Mouse (Mus musculus): ENCODE measurements around the gene Itgb1bp1. TPM values are rescaled to one million over a fixed set of nuclear protein-coding genes. Genes with fewer than 3 reads are reported as not detected.
A peak's percentile ranks its signal among the peaks of the same experiment; 100 is the strongest.

The Itgb1bp1 gene
- 42.9 and 43.5 TPM in 2 replicates for polyA plus RNA-seq (2014; fragmentation: Nextera tagmentation; extraction: Ambion mirVana)

- peak; percentile 96 for ATAC-seq (ENCODE audit: low FRiP score, low TSS enrichment)
- Histone ChIP-seq H3K4me2 (replicated peaks; ENCODE audit: low read depth, low read length) (peak within 1 kb of the TSS; percentile 82), H3K9ac (ENCODE audit: low read depth, low read length) (peak within 1 kb of the TSS; percentile 87), H3K9me3 (ENCODE audit: control insufficient read depth, low read length) (no peaks in the 10 kb centered on the region), H3K4me3 (ENCODE audit: low read length) (peak within 1 kb of the TSS; percentile 86), H3K36me3 (ENCODE audit: control insufficient read depth, insufficient read depth, low read length) (peaks cover 4% of the 10 kb centered on the region), H3K4me1 (ENCODE audit: control insufficient read depth, insufficient read depth, low read length) (peaks cover 14% of the 10 kb centered on the region), H3K27me3 (ENCODE audit: control insufficient read depth, insufficient read depth, low read length) (no peaks in the 10 kb centered on the region), H3K27ac (ENCODE audit: low read depth, low read length) (peak within 1 kb of the TSS; percentile 89)
- under 1% methylated on average over 28 of the region's 28 CpGs for WGBS
These were observed at the start of gene Itgb1bp1 for GRCm38 (mm10) chr12:21286243-21286622. Gene Itgb1bp1, minus strand, starts transcription at chr12:21286284.

DNA sequence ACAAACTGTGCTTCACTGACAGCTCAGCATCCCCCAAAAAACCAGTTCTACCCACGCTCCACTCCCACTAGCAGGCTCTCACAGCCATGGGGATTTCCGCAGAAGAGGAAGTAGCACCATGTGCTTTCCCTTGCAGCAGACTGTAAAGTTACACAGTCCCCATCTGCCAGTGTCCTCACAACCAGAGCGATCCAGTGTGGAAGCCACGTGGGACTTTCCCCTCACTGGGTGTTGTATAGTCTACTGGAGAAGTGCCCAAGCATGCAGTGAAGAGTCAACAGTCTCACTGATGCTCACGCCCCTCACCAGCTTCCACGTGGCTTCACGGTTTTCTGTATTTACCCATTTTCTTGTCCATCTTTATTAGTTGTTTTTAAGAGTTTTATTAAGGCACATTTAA is 49.8 kb upstream of the Itgb1bp1 start:
- Histone ChIP-seq H3K36me3 (ENCODE audit: control insufficient read depth, insufficient read depth, low read length) (peaks cover 65% of the 10 kb centered on the region), H3K4me2 (replicated peaks; ENCODE audit: low read depth, low read length) (no peak overlapping the region), H3K4me3 (ENCODE audit: low read length) (no peak overlapping the region), H3K27ac (ENCODE audit: low read depth, low read length) (no peak overlapping the region), H3K27me3 (ENCODE audit: control insufficient read depth, insufficient read depth, low read length) (no peaks in the 10 kb centered on the region), H3K9ac (ENCODE audit: low read depth, low read length) (no peak overlapping the region), H3K9me3 (ENCODE audit: control insufficient read depth, low read length) (no peaks in the 10 kb centered on the region), H3K4me1 (ENCODE audit: control insufficient read depth, insufficient read depth, low read length) (no peaks in the 10 kb centered on the region)
- WGBS: 89% methylated on average over 7 of the region's 7 CpGs
- ATAC-seq (ENCODE audit: low FRiP score, low TSS enrichment): no peak

GRCm38 (mm10) chr12:21333766-21334165 is 47.7 kb upstream of the Itgb1bp1 start:
- Histone ChIP-seq H3K4me1 (ENCODE audit: control insufficient read depth, insufficient read depth, low read length) (no peaks in the 10 kb centered on the region), H3K9ac (ENCODE audit: low read depth, low read length) (no peak overlapping the region), H3K4me3 (ENCODE audit: low read length) (no peak overlapping the region), H3K27me3 (ENCODE audit: control insufficient read depth, insufficient read depth, low read length) (no peaks in the 10 kb centered on the region), H3K27ac (ENCODE audit: low read depth, low read length) (no peak overlapping the region), H3K36me3 (ENCODE audit: control insufficient read depth, insufficient read depth, low read length) (peaks cover 71% of the 10 kb centered on the region), H3K9me3 (ENCODE audit: control insufficient read depth, low read length) (no peaks in the 10 kb centered on the region), H3K4me2 (replicated peaks; ENCODE audit: low read depth, low read length) (no peak overlapping the region)
- WGBS: 91% methylated on average over 5 of the region's 5 CpGs
- no peak for ATAC-seq (ENCODE audit: low FRiP score, low TSS enrichment)

DNA sequence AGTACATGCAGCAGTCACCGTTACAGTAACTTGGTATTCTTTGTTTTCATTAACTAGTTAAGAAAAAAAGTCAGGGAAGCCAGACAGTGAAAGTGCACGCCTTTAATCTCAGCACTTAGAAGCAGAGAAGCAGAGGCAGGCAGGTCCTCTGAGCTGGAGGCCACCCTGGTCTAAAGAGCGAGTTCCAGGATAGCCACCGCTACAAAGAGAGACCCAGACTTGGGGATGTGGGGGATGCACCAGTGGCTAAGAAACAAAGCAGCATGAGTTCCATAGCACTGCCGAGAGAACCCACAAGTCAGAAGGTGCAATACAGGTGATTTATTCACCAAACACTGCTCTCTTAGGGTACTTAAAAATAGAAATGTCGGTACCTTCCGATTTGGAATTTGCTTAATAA is 46.9 kb upstream of the Itgb1bp1 start:
- no peaks in the 10 kb centered on the region for H3K27me3 ChIP-seq (ENCODE audit: control insufficient read depth, insufficient read depth, low read length)
- WGBS: 92% methylated on average over 7 of the region's 7 CpGs
- peaks cover 77% of the 10 kb centered on the region for H3K36me3 ChIP-seq (ENCODE audit: control insufficient read depth, insufficient read depth, low read length)

DNA sequence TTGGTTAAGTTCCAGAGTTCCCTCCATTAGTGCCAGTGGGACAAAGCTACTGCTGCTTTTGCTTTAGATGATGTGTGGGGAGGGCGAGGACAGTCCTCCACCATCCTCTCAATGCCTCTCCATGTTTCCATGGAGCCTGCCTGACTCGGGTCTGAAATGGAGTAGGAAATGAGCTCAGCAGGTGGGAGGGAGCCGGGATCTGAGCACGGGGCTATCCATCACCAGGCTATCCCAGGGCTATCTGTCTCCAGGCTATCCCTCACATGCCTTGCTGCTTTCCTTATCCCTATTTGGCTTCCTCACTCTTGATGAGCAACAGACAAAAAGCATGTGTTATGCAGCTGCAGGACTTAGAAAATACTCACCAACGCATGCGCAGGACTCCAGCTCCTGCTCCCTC is 45.6 kb upstream of the Itgb1bp1 start:
- Histone ChIP-seq H3K4me1 (ENCODE audit: control insufficient read depth, insufficient read depth, low read length) (no peaks in the 10 kb centered on the region), H3K9ac (ENCODE audit: low read depth, low read length) (no peak overlapping the region), H3K27me3 (ENCODE audit: control insufficient read depth, insufficient read depth, low read length) (no peaks in the 10 kb centered on the region), H3K36me3 (ENCODE audit: control insufficient read depth, insufficient read depth, low read length) (peaks cover 84% of the 10 kb centered on the region), H3K27ac (ENCODE audit: low read depth, low read length) (no peak overlapping the region), H3K4me3 (ENCODE audit: low read length) (no peak overlapping the region), H3K4me2 (replicated peaks; ENCODE audit: low read depth, low read length) (no peak overlapping the region), H3K9me3 (ENCODE audit: control insufficient read depth, low read length) (no peaks in the 10 kb centered on the region)
- 85% methylated on average over 6 of the region's 6 CpGs for WGBS
- ATAC-seq (ENCODE audit: low FRiP score, low TSS enrichment): no peak

More for the DNA sequence above, 46.9 kb upstream of the Itgb1bp1 start:
- no peak for ATAC-seq (ENCODE audit: low FRiP score, low TSS enrichment)
- Histone ChIP-seq H3K4me2 (replicated peaks; ENCODE audit: low read depth, low read length) (no peak overlapping the region), H3K9ac (ENCODE audit: low read depth, low read length) (no peak overlapping the region), H3K9me3 (ENCODE audit: control insufficient read depth, low read length) (no peaks in the 10 kb centered on the region), H3K4me1 (ENCODE audit: control insufficient read depth, insufficient read depth, low read length) (no peaks in the 10 kb centered on the region), H3K4me3 (ENCODE audit: low read length) (no peak overlapping the region), H3K27ac (ENCODE audit: low read depth, low read length) (no peak overlapping the region)

DNA sequence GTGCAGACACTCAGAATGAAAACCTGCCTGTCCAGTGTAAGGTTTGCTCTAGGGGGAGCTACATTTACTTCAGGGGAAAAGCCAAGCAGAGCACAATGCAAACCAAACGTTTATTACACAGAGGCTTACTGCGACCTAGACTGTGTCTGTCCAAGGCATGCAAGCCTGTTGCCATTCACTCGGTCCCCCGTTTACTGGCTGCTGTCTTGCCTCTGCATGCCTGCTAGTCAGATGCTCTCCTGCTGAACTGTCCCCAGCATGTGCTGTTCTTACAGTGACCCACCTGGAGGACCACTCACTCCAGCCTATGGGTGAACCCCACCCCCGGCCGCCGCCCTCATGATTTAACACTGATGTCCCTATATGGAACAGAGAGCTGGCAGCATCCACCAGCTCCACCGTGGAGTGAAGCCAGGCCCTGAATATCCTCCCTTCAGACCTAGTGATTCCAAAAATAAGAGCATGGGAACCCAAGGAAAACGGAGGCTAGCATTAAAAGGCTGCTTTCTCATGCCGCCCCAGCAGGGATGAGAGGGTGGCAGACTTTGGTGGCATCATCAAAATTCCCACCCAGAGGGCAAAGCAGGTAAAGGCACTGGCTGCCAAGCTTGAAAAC is 45.0 kb upstream of the Itgb1bp1 start:
- H3K4me1 ChIP-seq (ENCODE audit: control insufficient read depth, insufficient read depth, low read length): no peaks in the 10 kb centered on the region
- no peaks in the 10 kb centered on the region for H3K9me3 ChIP-seq (ENCODE audit: control insufficient read depth, low read length)
- no peak overlapping the region for H3K4me2 ChIP-seq (replicated peaks; ENCODE audit: low read depth, low read length)
- H3K27ac ChIP-seq (ENCODE audit: low read depth, low read length): no peak overlapping the region
- H3K36me3 ChIP-seq (ENCODE audit: control insufficient read depth, insufficient read depth, low read length): peaks cover 83% of the 10 kb centered on the region
- H3K27me3 ChIP-seq (ENCODE audit: control insufficient read depth, insufficient read depth, low read length): no peaks in the 10 kb centered on the region
- 90% methylated on average over 10 of the region's 10 CpGs for WGBS
- H3K4me3 ChIP-seq (ENCODE audit: low read length): no peak overlapping the region
- ATAC-seq (ENCODE audit: low FRiP score, low TSS enrichment): no peak
- H3K9ac ChIP-seq (ENCODE audit: low read depth, low read length): no peak overlapping the region

DNA sequence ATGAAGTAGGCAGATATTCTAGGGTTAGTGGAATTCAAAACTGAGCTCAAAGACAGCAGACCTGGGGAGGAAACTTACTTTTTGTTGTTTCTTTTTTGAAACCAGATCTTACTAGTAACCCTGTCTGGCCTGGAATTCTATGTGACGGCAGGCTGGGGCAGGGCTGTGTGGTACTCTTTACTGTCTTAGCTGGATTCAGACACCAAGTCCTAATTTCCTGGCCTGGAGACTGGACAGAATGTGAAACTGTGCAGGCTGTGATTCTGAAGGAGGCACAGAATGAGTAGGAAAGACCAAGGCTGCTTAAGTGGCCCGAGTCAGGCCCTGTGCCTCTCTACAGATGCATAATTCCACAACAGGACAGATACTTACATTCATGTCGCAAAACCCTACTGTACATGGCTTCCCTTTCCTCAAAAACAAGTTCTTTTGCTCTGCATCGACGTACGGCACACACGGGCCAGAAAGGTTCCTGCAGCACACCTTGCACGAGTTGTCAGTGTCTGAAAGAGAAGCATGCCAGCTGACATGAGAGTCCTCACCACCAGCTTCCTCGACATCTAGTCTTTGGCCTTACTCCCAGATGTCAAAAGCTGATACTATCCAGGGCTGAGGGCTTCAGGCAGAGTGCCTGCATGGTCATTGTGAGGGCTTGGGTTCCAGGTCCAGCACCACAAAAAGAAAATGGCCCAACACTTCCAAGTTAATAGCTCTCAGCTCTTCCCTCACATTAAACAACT is 43.7 kb upstream of the Itgb1bp1 start:
- no peak overlapping the region for H3K4me3 ChIP-seq (ENCODE audit: low read length)
- no peaks in the 10 kb centered on the region for H3K9me3 ChIP-seq (ENCODE audit: control insufficient read depth, low read length)
- no peaks in the 10 kb centered on the region for H3K4me1 ChIP-seq (ENCODE audit: control insufficient read depth, insufficient read depth, low read length)
- H3K27ac ChIP-seq (ENCODE audit: low read depth, low read length): no peak overlapping the region
- no peak overlapping the region for H3K9ac ChIP-seq (ENCODE audit: low read depth, low read length)
- H3K36me3 ChIP-seq (ENCODE audit: control insufficient read depth, insufficient read depth, low read length): peaks cover 83% of the 10 kb centered on the region
- no peak for ATAC-seq (ENCODE audit: low FRiP score, low TSS enrichment)
- no peaks in the 10 kb centered on the region for H3K27me3 ChIP-seq (ENCODE audit: control insufficient read depth, insufficient read depth, low read length)
- H3K4me2 ChIP-seq (replicated peaks; ENCODE audit: low read depth, low read length): no peak overlapping the region
- 93% methylated on average over 9 of the region's 9 CpGs for WGBS

- H3K9me3 ChIP-seq (ENCODE audit: control insufficient read depth, low read length): no peaks in the 10 kb centered on the region
- WGBS: 97% methylated on average over 3 of the region's 3 CpGs
- no peak overlapping the region for H3K4me3 ChIP-seq (ENCODE audit: low read length)
- no peak overlapping the region for H3K27ac ChIP-seq (ENCODE audit: low read depth, low read length)
- peaks cover 77% of the 10 kb centered on the region for H3K36me3 ChIP-seq (ENCODE audit: control insufficient read depth, insufficient read depth, low read length)
- H3K4me1 ChIP-seq (ENCODE audit: control insufficient read depth, insufficient read depth, low read length): no peaks in the 10 kb centered on the region
- no peak overlapping the region for H3K4me2 ChIP-seq (replicated peaks; ENCODE audit: low read depth, low read length)
- H3K27me3 ChIP-seq (ENCODE audit: control insufficient read depth, insufficient read depth, low read length): no peaks in the 10 kb centered on the region
- no peak for ATAC-seq (ENCODE audit: low FRiP score, low TSS enrichment)
- H3K9ac ChIP-seq (ENCODE audit: low read depth, low read length): no peak overlapping the region
These were observed 40.2 kb upstream of the Itgb1bp1 start for GRCm38 (mm10) chr12:21326325-21326724.

DNA sequence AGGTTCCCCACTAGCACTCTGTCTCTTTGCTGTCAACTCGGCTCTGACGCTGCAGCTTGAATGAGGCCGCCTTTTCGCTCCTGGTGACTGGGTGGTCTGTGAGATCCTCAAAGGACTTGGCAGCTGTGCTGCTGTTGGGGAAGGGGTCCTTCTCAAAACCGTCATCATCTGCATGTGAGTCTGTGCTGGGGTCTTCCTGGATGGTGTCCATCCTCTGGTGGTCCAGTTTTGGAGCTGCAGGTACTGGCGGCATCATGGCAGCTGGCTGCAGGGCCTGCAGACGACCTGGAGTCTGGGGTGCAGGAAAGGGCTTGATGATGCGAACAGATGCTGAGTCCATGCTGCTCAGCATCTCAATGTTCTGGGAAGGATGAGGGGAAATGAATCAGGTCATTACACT is 39.2 kb upstream of the Itgb1bp1 start:
- Histone ChIP-seq H3K27ac (ENCODE audit: low read depth, low read length) (no peak overlapping the region), H3K36me3 (ENCODE audit: control insufficient read depth, insufficient read depth, low read length) (peaks cover 72% of the 10 kb centered on the region), H3K9me3 (ENCODE audit: control insufficient read depth, low read length) (no peaks in the 10 kb centered on the region), H3K4me3 (ENCODE audit: low read length) (no peak overlapping the region), H3K27me3 (ENCODE audit: control insufficient read depth, insufficient read depth, low read length) (no peaks in the 10 kb centered on the region), H3K4me1 (ENCODE audit: control insufficient read depth, insufficient read depth, low read length) (no peaks in the 10 kb centered on the region), H3K4me2 (replicated peaks; ENCODE audit: low read depth, low read length) (no peak overlapping the region), H3K9ac (ENCODE audit: low read depth, low read length) (no peak overlapping the region)
- WGBS: 90% methylated on average over 8 of the region's 8 CpGs
- no peak for ATAC-seq (ENCODE audit: low FRiP score, low TSS enrichment)

Data from kidney, embryonic 14.5 days (tissue).